Mouse (Mus musculus): ENCODE measurements at regions not wholly inside any gene's neighbourhood (a gene's known extent, or its start where the extent isn't known, plus 50 kb on each side); places are given as distances from the start of the nearest gene placed in this dataset.

Small RNAs in the stretch of these regions (microRNA-seq; reads per million reads assigned to microRNA genes)
- gene Gm27525, result 0 reads per million in 2 experiments

Data from left cerebral cortex, adult 18-20 months (tissue).